Mouse (Mus musculus) midbrain, embryonic 10.5 days (tissue): ENCODE measurements at regions not wholly inside any gene's neighbourhood (a gene's known extent, or its start where the extent isn't known, plus 50 kb on each side); places are given as distances from the start of the nearest gene placed in this dataset.

ENCODE experiments used
- DNase-seq: peaks from one replicate; pipeline ENCODE4 v3.0.0-alpha.2; 2017; ENCODE audit warnings: low spot score
- H3K27ac ChIP-seq: fragments of 300-500 bp; sonication (generic); replicated peaks from 2 replicates; pipeline ENCODE4 v1.5.1; 2016; ENCODE audit warnings: mild to moderate bottlenecking
- H3K27me3 ChIP-seq: fragments of 300-500 bp; sonication (generic); 2 replicates; pipeline ENCODE4 v1.6.1; 2016; ENCODE audit warnings: low read depth, mild to moderate bottlenecking; ENCODE audit not compliant: poor library complexity, severe bottlenecking
- H3K36me3 ChIP-seq: fragments of 300-500 bp; sonication (generic); 2 replicates; pipeline ENCODE4 v1.6.1; 2016; ENCODE audit warnings: mild to moderate bottlenecking, moderate library complexity
- H3K4me1 ChIP-seq: fragments of 300-500 bp; sonication (generic); 2 replicates; pipeline ENCODE4 v1.6.1; 2016
- H3K4me3 ChIP-seq: fragments of 300-500 bp; sonication (generic); 2 replicates; pipeline ENCODE4 v1.5.1; 2016; ENCODE audit warnings: mild to moderate bottlenecking, moderate library complexity
- H3K9me3 ChIP-seq: fragments of 300-500 bp; sonication (generic); replicated peaks from 2 replicates; pipeline ENCODE4 v1.6.1; 2016; ENCODE audit warnings: mild to moderate bottlenecking
- WGBS: fragments of 180-500 bp; shearing (Covaris S2); methylation state at CpG from one replicate; pipeline ENCODE4 v1.1.7; 2016; 5-methylcytosine and 5-hydroxymethylcytosine counted together

- DNase-seq = no peak
- WGBS = 69% methylated on average over 15 of the region's 15 CpGs
- Histone ChIP-seq H3K4me1 (peaks cover 17% of the 10 kb centered on the region), H3K36me3 (no peaks in the 10 kb centered on the region), H3K4me3 (no peak overlapping the region), H3K27me3 (peaks cover 5% of the 10 kb centered on the region; the same call in 1 of the 2 replicates), H3K27ac (peak overlapping the region; percentile 71; the same call in 1 of the 2 replicates), H3K9me3 (no peaks in the 10 kb centered on the region)
Observed at GRCm38 (mm10) chr5:149338016-149338696, 73.4 kb upstream of the Medag start.

GRCm38 (mm10) chr5:149338697-149339078 is 72.9 kb upstream of the Medag start:
- H3K4me1 ChIP-seq = peaks cover 17% of the 10 kb centered on the region
- 67% methylated on average over 5 of the region's 5 CpGs for WGBS
- H3K27me3 ChIP-seq = peaks cover 5% of the 10 kb centered on the region; the same call in 1 of the 2 replicates
- H3K36me3 ChIP-seq = no peaks in the 10 kb centered on the region
- no peaks in the 10 kb centered on the region for H3K9me3 ChIP-seq
- no peak for DNase-seq
- no peak overlapping the region for H3K4me3 ChIP-seq
- no peak overlapping the region for H3K27ac ChIP-seq

- Histone ChIP-seq H3K27me3 (peaks cover 5% of the 10 kb centered on the region; the same call in 1 of the 2 replicates), H3K4me3 (no peak overlapping the region), H3K27ac (no peak overlapping the region), H3K36me3 (no peaks in the 10 kb centered on the region), H3K4me1 (peaks cover 17% of the 10 kb centered on the region), H3K9me3 (no peaks in the 10 kb centered on the region)
- DNase-seq = no peak
- WGBS = 85% methylated on average over 7 of the region's 7 CpGs
Observed at GRCm38 (mm10) chr5:149340361-149340760, 71.2 kb upstream of the Medag start.

GRCm38 (mm10) chr5:149341461-149341860 is 70.1 kb upstream of the Medag start:
- peaks cover 4% of the 10 kb centered on the region; the same call in 1 of the 2 replicates for H3K27me3 ChIP-seq
- no peak overlapping the region; the same call in 1 of the 2 replicates for H3K27ac ChIP-seq
- H3K4me1 ChIP-seq = peaks cover 12% of the 10 kb centered on the region
- no peaks in the 10 kb centered on the region for H3K9me3 ChIP-seq
- DNase-seq = no peak
- no peak overlapping the region for H3K4me3 ChIP-seq
- 61% methylated on average over 6 of the region's 6 CpGs for WGBS
- no peaks in the 10 kb centered on the region for H3K36me3 ChIP-seq

GRCm38 (mm10) chr5:149343610-149344527 is 67.7 kb upstream of the Medag start:
- Histone ChIP-seq H3K36me3 (no peaks in the 10 kb centered on the region), H3K9me3 (no peaks in the 10 kb centered on the region), H3K4me1 (peaks cover 6% of the 10 kb centered on the region; the same call in 1 of the 2 replicates), H3K27me3 (no peaks in the 10 kb centered on the region), H3K27ac (no peak overlapping the region), H3K4me3 (no peak overlapping the region)
- no peak for DNase-seq
- 90% methylated on average over 21 of the region's 21 CpGs for WGBS

- no peaks in the 10 kb centered on the region for H3K9me3 ChIP-seq
- WGBS = 93% methylated on average over 4 of the region's 4 CpGs
- H3K27me3 ChIP-seq = no peaks in the 10 kb centered on the region
- H3K4me3 ChIP-seq = no peak overlapping the region
- no peaks in the 10 kb centered on the region for H3K36me3 ChIP-seq
- H3K27ac ChIP-seq = no peak overlapping the region
- H3K4me1 ChIP-seq = peaks cover 6% of the 10 kb centered on the region; the same call in 1 of the 2 replicates
- DNase-seq = no peak
Observed at GRCm38 (mm10) chr5:149344528-149344855, 67.1 kb upstream of the Medag start.

- Histone ChIP-seq H3K9me3 (no peaks in the 10 kb centered on the region), H3K36me3 (no peaks in the 10 kb centered on the region), H3K27me3 (no peaks in the 10 kb centered on the region), H3K4me3 (no peak overlapping the region), H3K27ac (no peak overlapping the region), H3K4me1 (peaks cover 6% of the 10 kb centered on the region; the same call in 1 of the 2 replicates)
- DNase-seq = no peak
- 91% methylated on average over 6 of the region's 6 CpGs for WGBS
Observed at GRCm38 (mm10) chr5:149345161-149345560, 66.4 kb upstream of the Medag start.

- no peak overlapping the region for H3K4me3 ChIP-seq
- H3K4me1 ChIP-seq = peaks cover 12% of the 10 kb centered on the region
- H3K36me3 ChIP-seq = no peaks in the 10 kb centered on the region
- no peak overlapping the region for H3K27ac ChIP-seq
- no peaks in the 10 kb centered on the region for H3K27me3 ChIP-seq
- 82% methylated on average over 8 of the region's 8 CpGs for WGBS
- no peaks in the 10 kb centered on the region for H3K9me3 ChIP-seq
- DNase-seq = no peak
Observed at GRCm38 (mm10) chr5:149349685-149350084, 61.9 kb upstream of the Medag start.

- 42% methylated on average over 14 of the region's 14 CpGs for WGBS
- no peak overlapping the region for H3K4me3 ChIP-seq
- no peaks in the 10 kb centered on the region for H3K9me3 ChIP-seq
- H3K4me1 ChIP-seq = peaks cover 12% of the 10 kb centered on the region
- H3K27ac ChIP-seq = peak overlapping the region; percentile 72
- H3K36me3 ChIP-seq = no peaks in the 10 kb centered on the region
- no peaks in the 10 kb centered on the region for H3K27me3 ChIP-seq
- peak; percentile 44 for DNase-seq
Observed at GRCm38 (mm10) chr5:149353039-149353655, 58.4 kb upstream of the Medag start.

- no peak overlapping the region for H3K27ac ChIP-seq
- no peak overlapping the region for H3K4me3 ChIP-seq
- DNase-seq = no peak
- no peaks in the 10 kb centered on the region for H3K27me3 ChIP-seq
- peaks cover 2% of the 10 kb centered on the region; the same call in 1 of the 2 replicates for H3K9me3 ChIP-seq
- no peaks in the 10 kb centered on the region for H3K36me3 ChIP-seq
- H3K4me1 ChIP-seq = peaks cover 12% of the 10 kb centered on the region
- 81% methylated on average over 4 of the region's 4 CpGs for WGBS
Observed at GRCm38 (mm10) chr5:149354448-149355115, 57.0 kb upstream of the Medag start.

- H3K4me3 ChIP-seq = no peak overlapping the region
- H3K9me3 ChIP-seq = peaks cover 7% of the 10 kb centered on the region
- H3K36me3 ChIP-seq = no peaks in the 10 kb centered on the region
- peaks cover 12% of the 10 kb centered on the region for H3K4me1 ChIP-seq
- H3K27ac ChIP-seq = no peak overlapping the region
- 91% methylated on average over 7 of the region's 7 CpGs for WGBS
- no peaks in the 10 kb centered on the region for H3K27me3 ChIP-seq
- no peak for DNase-seq
Observed at GRCm38 (mm10) chr5:149355131-149355530, 56.4 kb upstream of the Medag start.

- WGBS = 93% methylated on average over 1 of the region's 1 CpGs
- no peak for DNase-seq
- Histone ChIP-seq H3K27ac (no peak overlapping the region), H3K36me3 (no peaks in the 10 kb centered on the region), H3K9me3 (peaks cover 14% of the 10 kb centered on the region), H3K4me3 (no peak overlapping the region), H3K27me3 (no peaks in the 10 kb centered on the region), H3K4me1 (peaks cover 12% of the 10 kb centered on the region)
Observed at GRCm38 (mm10) chr5:149356970-149357369, 54.6 kb upstream of the Medag start.
